Comparison of ENCODE assay signal across 11 mouse cellular contexts in the genomic region with DNA sequence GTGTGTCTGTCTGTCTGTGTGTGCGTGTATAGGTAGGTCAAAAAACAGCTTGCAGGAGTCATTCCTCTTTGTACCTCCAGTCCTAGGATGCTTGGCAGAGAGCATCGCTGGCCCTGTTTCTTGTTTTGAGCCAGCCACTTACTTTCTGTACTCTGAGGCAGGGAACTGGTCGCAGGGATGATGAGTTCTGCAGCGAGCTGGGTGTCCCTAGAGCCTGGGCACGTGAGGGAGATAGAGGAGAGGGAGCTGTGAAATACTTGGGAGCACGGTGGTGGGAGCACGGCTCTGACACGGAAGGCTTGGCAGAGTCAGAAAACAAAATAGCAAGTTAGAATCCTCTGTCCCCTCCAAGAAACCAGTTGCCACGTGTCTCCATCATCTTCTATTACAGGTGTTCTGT. TPM values are rescaled to one million over a fixed set of nuclear protein-coding genes. Genes with fewer than 3 reads are reported as not detected.
A peak's percentile ranks its signal among the peaks of the same experiment; 100 is the strongest.
DNase-seq lines count a peak whose midpoint lies in the region; ATAC-seq lines count a peak whose summit lies in the region.
"Had no signal": no experiment of that assay in that cellular context is flagged by ENCODE, and none has a peak within 500 bp of the region (broad histone marks: within the 10 kb centered on the region; RNA-seq: fewer than 3 reads in every experiment).

No protein-coding gene starts in this region.

- no peaks in the 10 kb centered on the region for H3K9me3 ChIP-seq in heart, embryonic 10.5 days
- no peaks in the 10 kb centered on the region for H3K9me3 ChIP-seq in hindbrain, embryonic 10.5 days
- H3K9me3 ChIP-seq in midbrain, embryonic 13.5 days, result no peaks in the 10 kb centered on the region

- peak overlapping the region; percentile 63; the same call in 1 of the 2 replicates for H3K9ac ChIP-seq in midbrain, embryonic 13.5 days (replicated peaks)

- peak overlapping the region; percentile 77 for H3K4me2 ChIP-seq in midbrain, embryonic 13.5 days (replicated peaks)

- peak overlapping the region; percentile 23; the same call in 1 of the 2 replicates for H3K27ac ChIP-seq in heart, embryonic 10.5 days
- peak overlapping the region; percentile 88 for H3K27ac ChIP-seq in hindbrain, embryonic 10.5 days
- H3K27ac ChIP-seq in midbrain, embryonic 13.5 days, result peak overlapping the region; percentile 88; the same call in 1 of the 2 replicates
- H3K27ac ChIP-seq: heart, adult 2 months had no signal

- peak overlapping the region; percentile 31 for H3K4me3 ChIP-seq in heart, embryonic 10.5 days
- H3K4me3 ChIP-seq in hindbrain, embryonic 10.5 days, result peak overlapping the region; percentile 57
- H3K4me3 ChIP-seq in midbrain, embryonic 13.5 days (replicated peaks), result peak overlapping the region; percentile 50
- H3K4me3 ChIP-seq: heart, adult 2 months had no signal

- peaks cover 36% of the 10 kb centered on the region for H3K36me3 ChIP-seq in heart, embryonic 10.5 days
- H3K36me3 ChIP-seq in hindbrain, embryonic 10.5 days, result peaks cover 42% of the 10 kb centered on the region
- peaks cover 43% of the 10 kb centered on the region for H3K36me3 ChIP-seq in midbrain, embryonic 13.5 days

- 5% methylated on average over 9 of the region's 9 CpGs for WGBS in heart, embryonic 10.5 days
- whole genome bisulfite sequencing in hindbrain, embryonic 10.5 days, result 9% methylated on average over 9 of the region's 9 CpGs
- WGBS in midbrain, embryonic 13.5 days, result 8% methylated on average over 9 of the region's 9 CpGs

- ATAC-seq in midbrain, embryonic 13.5 days, result no peak

- peaks cover 73% of the 10 kb centered on the region for H3K27me3 ChIP-seq in heart, embryonic 10.5 days (ENCODE audit: insufficient read depth, poor library complexity, severe bottlenecking)
- H3K27me3 ChIP-seq in hindbrain, embryonic 10.5 days (ENCODE audit: insufficient read depth, poor library complexity, severe bottlenecking), result peaks cover 63% of the 10 kb centered on the region
- no peaks in the 10 kb centered on the region for H3K27me3 ChIP-seq in midbrain, embryonic 13.5 days

- DNase-seq in heart, embryonic 10.5 days (ENCODE audit: low spot score), result no peak
- DNase-seq in heart, adult 9 months (ENCODE audit: low spot score in 2 of 2), result no peak
- peak; percentile 65 for DNase-seq in cerebellum, adult 9-10 months
- DNase-seq in hindbrain, embryonic 10.5 days (ENCODE audit: low spot score), result no peak
- DNase-seq in left cerebral cortex, adult 11 months (ENCODE audit: low spot score), result no peak
- no peak for DNase-seq in gastrocnemius, adult 18-20 months (ENCODE audit: low spot score)
- DNase-seq in urinary bladder, postnatal 14 days (ENCODE audit: low spot score), result no peak
- DNase-seq: heart, adult 2 months; right cerebral cortex, postnatal 4 days had no signal

- peaks cover 53% of the 10 kb centered on the region for H3K4me1 ChIP-seq in heart, embryonic 10.5 days
- H3K4me1 ChIP-seq in hindbrain, embryonic 10.5 days (replicated peaks), result peaks cover 54% of the 10 kb centered on the region
- H3K4me1 ChIP-seq in midbrain, embryonic 13.5 days (replicated peaks), result peaks cover 51% of the 10 kb centered on the region

RNA-seq across cellular contexts. Expression of gene Map1a, which starts 8.3 kb away (rescaled TPM):
- 5.2 and 5.5 TPM in 2 replicates for polyA plus RNA-seq in heart, embryonic 10.5 days (2016; fragmentation: Nextera tagmentation; extraction: Ambion mirVana)
- polyA plus RNA-seq in hindbrain, embryonic 10.5 days (2016; fragmentation: Nextera tagmentation; extraction: Ambion mirVana), result 11.7 and 15.0 TPM in 2 replicates
- 18.1 and 20.6 TPM in 2 replicates for polyA plus RNA-seq in midbrain, embryonic 13.5 days (2015; fragmentation: Nextera tagmentation; extraction: Ambion mirVana)
- total RNA-seq in gastrocnemius, adult 18-20 months (2021), result 10 to 100 TPM in 1 of 2 experiments, 1 to 10 TPM in 1; 4.7 to 13.4 TPM

RNA-seq across cellular contexts. Expression of gene Trp53bp1, which starts 26.5 kb away (rescaled TPM):
- 75.0 and 81.9 TPM in 2 replicates for polyA plus RNA-seq in heart, embryonic 10.5 days (2016; fragmentation: Nextera tagmentation; extraction: Ambion mirVana)
- polyA plus RNA-seq in hindbrain, embryonic 10.5 days (2016; fragmentation: Nextera tagmentation; extraction: Ambion mirVana), result 121 and 123 TPM in 2 replicates
- polyA plus RNA-seq in midbrain, embryonic 13.5 days (2015; fragmentation: Nextera tagmentation; extraction: Ambion mirVana), result 212 and 229 TPM in 2 replicates
- total RNA-seq in gastrocnemius, adult 18-20 months (2021), result 10 to 100 TPM; 17.3 to 22.7 TPM

RNA-seq across cellular contexts. Expression of gene Ppip5k1, which starts 57.5 kb away (rescaled TPM):
- 11.7 and 12.2 TPM in 2 replicates for polyA plus RNA-seq in heart, embryonic 10.5 days (2016; fragmentation: Nextera tagmentation; extraction: Ambion mirVana)
- polyA plus RNA-seq in hindbrain, embryonic 10.5 days (2016; fragmentation: Nextera tagmentation; extraction: Ambion mirVana), result 10.4 and 10.7 TPM in 2 replicates
- 18.0 and 21.0 TPM in 2 replicates for polyA plus RNA-seq in midbrain, embryonic 13.5 days (2015; fragmentation: Nextera tagmentation; extraction: Ambion mirVana)
- 100 to 1,000 TPM; 107 to 127 TPM for total RNA-seq in gastrocnemius, adult 18-20 months (2021)

RNA-seq across cellular contexts. Expression of gene Ckmt1, which starts 59.8 kb away (rescaled TPM):
- 0.16 and 0.63 TPM in 2 replicates for polyA plus RNA-seq in heart, embryonic 10.5 days (2016; fragmentation: Nextera tagmentation; extraction: Ambion mirVana)
- 5.1 and 6.7 TPM in 2 replicates for polyA plus RNA-seq in hindbrain, embryonic 10.5 days (2016; fragmentation: Nextera tagmentation; extraction: Ambion mirVana)
- 25.1 and 25.7 TPM in 2 replicates for polyA plus RNA-seq in midbrain, embryonic 13.5 days (2015; fragmentation: Nextera tagmentation; extraction: Ambion mirVana)
- total RNA-seq in gastrocnemius, adult 18-20 months (2021), result not detected
- total RNA-seq: megakaryocyte progenitor cell, adult 5-6 weeks had no signal

Comparison
In these comparisons a context has a peak if more than half of its experiments do, and no peak if none do; other contexts are left out.
1. H3K27ac ChIP-seq: peak in every context shown above with its lines; median percentile 88 in hindbrain, embryonic 10.5 days; 88 in midbrain, embryonic 13.5 days; 23 in heart, embryonic 10.5 days.